Mouse (Mus musculus): ENCODE results near the gene Abcc12. TPM values are rescaled to one million over a fixed set of nuclear protein-coding genes. Genes with fewer than 3 reads are reported as not detected.

The Abcc12 gene
- polyA plus RNA-seq, 1 experiment from 2014 or later, result 0.05 TPM

DNA sequence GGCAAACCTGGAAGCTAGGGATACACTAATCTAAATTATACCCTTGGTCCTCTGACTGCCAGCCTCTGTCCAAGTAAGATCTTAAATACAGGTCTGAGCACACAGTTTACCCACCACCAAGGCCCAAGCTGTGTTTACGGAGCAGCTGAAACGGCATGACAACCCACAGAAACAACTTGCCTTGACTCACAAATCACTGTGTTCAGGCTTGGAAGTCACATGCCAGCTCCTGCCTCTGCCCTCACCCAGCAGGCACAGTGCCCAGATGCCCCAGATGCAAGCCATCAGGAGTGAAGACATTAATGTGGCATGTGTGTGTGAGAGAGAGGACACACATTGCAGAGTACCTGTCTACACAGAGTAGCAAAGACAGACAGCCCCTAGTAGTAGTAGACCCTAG is 136.7 kb downstream of the Abcc12 start:
- Histone ChIP-seq H3K27me3 (no peaks in the 10 kb centered on the region), H3K9ac (replicated peaks) (no peak overlapping the region), H3K27ac (no peak overlapping the region), H3K9me3 (no peaks in the 10 kb centered on the region), H3K4me2 (replicated peaks) (no peak overlapping the region), H3K36me3 (no peaks in the 10 kb centered on the region), H3K4me1 (replicated peaks) (peaks cover 14% of the 10 kb centered on the region), H3K4me3 (replicated peaks) (no peak overlapping the region)
- no peak for ATAC-seq
- WGBS, result 95% methylated on average over 2 of the region's 2 CpGs

DNA sequence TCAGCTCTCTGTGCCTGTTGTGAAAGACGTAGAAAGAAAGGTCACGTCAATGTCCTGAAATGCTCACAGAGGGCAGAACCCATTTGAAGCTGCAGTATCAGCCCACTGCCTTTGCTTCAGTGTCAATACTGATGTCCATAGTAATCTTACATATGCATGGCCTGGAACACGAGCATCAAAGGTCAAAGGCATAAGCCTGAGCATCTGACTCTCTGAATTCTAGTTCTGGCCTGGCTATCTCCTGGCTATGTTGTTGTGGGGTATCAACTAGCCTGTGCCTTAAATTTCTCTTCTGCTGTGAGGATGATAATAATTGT is 141.5 kb downstream of the Abcc12 start:
- Histone ChIP-seq H3K27me3 (no peaks in the 10 kb centered on the region), H3K4me1 (replicated peaks) (peaks cover 38% of the 10 kb centered on the region), H3K36me3 (no peaks in the 10 kb centered on the region), H3K9me3 (no peaks in the 10 kb centered on the region), H3K27ac (peak overlapping the region; percentile 93), H3K4me2 (replicated peaks) (peak overlapping the region; percentile 31), H3K4me3 (replicated peaks) (no peak overlapping the region), H3K9ac (replicated peaks) (no peak overlapping the region)
- ATAC-seq, result peak; percentile 84; the same call in 1 of the 2 replicates
- 9% methylated on average over 3 of the region's 3 CpGs for WGBS

DNA sequence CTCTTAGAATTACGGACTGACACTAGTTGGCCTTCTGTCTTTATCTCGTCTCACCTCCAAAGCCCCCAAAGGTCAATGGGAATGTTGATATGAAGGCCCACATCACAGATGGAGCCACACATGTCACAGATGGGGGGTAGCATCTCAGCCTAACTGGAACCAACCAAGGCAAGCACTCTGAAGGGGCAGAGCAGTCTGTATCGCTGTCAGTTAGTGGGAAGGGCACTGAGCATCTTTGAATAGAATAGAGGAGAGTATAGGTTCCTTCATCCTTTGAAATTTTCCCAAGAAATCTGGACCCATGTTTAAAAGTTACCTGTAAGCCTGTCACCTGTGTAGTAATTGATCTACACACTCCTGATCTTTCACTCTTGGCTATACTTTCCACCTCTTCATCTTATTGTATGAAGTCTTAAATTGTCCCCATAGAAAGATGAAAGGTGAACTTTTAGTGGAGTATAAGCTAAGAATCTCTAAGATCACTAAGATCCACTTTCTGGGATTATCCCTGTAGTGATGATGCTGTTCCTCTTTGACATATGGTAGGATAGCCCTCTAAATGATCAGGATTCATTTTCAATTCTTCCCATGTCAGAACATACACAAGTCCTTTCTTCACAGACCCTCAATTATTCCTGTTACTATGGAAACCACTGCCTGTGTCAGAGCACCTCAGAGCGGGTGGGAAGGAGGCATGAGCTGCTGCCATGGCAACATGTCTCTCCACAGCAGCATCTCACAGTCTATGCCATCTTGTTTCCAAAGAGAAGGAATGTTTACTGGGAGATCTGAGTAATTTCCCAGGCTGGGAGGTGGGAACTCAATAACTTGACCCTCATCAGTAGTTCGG is 142.1 kb downstream of the Abcc12 start:
- Histone ChIP-seq H3K4me2 (replicated peaks) (peak overlapping the region; percentile 31), H3K27me3 (no peaks in the 10 kb centered on the region), H3K36me3 (no peaks in the 10 kb centered on the region), H3K27ac (peak overlapping the region; percentile 93), H3K9ac (replicated peaks) (no peak overlapping the region), H3K4me3 (replicated peaks) (no peak overlapping the region), H3K9me3 (no peaks in the 10 kb centered on the region), H3K4me1 (replicated peaks) (peaks cover 38% of the 10 kb centered on the region)
- peak; percentile 99 for ATAC-seq
- WGBS, result 34% methylated on average over 5 of the region's 5 CpGs

DNA sequence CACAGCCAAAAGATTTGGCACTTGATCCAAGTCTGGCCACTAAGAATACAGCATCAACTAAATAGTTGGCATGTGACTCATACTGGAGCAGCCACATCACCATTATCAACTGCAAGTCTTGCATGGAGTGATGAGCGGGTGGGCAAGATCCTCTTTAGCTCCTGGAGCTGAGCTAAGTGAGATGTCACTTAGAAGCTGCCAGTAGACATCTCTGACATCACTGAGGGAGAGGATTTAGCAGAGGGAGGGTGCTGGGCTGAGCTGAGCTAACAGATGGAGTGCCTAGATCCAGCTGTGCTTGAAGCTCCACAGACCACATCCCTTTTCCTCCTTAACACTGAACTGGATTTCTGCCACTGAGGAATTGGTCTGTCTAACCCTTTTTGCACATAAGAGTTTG is 143.1 kb downstream of the Abcc12 start:
- Histone ChIP-seq H3K9ac (replicated peaks) (no peak overlapping the region), H3K4me3 (replicated peaks) (no peak overlapping the region), H3K9me3 (no peaks in the 10 kb centered on the region), H3K4me2 (replicated peaks) (no peak overlapping the region), H3K36me3 (no peaks in the 10 kb centered on the region), H3K27me3 (no peaks in the 10 kb centered on the region), H3K27ac (peak overlapping the region; percentile 93), H3K4me1 (replicated peaks) (peaks cover 38% of the 10 kb centered on the region)
- peak; percentile 38 for ATAC-seq
- WGBS, result 33% methylated on average over 1 of the region's 1 CpGs

Small RNA genes lying within 50 kb of the gene (microRNA-seq; reads per million reads assigned to microRNA genes)
- gene Gm44348, result not detected

Other genes starting within 250 kb of the Abcc12 start
- gene Lonp2, start 43.4 kb upstream of the Abcc12 start, polyA plus RNA-seq (2015; fragmentation: Nextera tagmentation; extraction: Ambion mirVana), result 88.3 and 93.5 TPM in 2 replicates
- 5.9 and 8.5 TPM in 2 replicates for gene Gm10638, start 165.0 kb upstream of the Abcc12 start, polyA plus RNA-seq (2015; fragmentation: Nextera tagmentation; extraction: Ambion mirVana)
- 90.1 and 91.0 TPM in 2 replicates for gene Siah1a, start 165.2 kb upstream of the Abcc12 start, polyA plus RNA-seq (2015; fragmentation: Nextera tagmentation; extraction: Ambion mirVana)

Data from midbrain, embryonic 13.5 days (tissue).